Mouse (Mus musculus): ENCODE measurements around the gene Cts6.

- no peak for TF ChIP-seq ZC3H11A (IDR thresholded peaks at IDR 0.05; ENCODE audit: borderline replicate concordance, low read depth, low read length)
- TF ChIP-seq CHD2 (IDR thresholded peaks at IDR 0.05; ENCODE audit: low read depth, low read length), result no peak
- TF ChIP-seq ZNF384 (IDR thresholded peaks at IDR 0.05; ENCODE audit: low read depth, low read length), result no peak
Observed at GRCm38 (mm10) chr13:61164622-61165021, 38.6 kb downstream of the Cts6 start.
